Mouse (Mus musculus): ENCODE results near the gene Antxr1.

GRCm38 (mm10) chr6:87138479-87138878 lies 197.1 kb downstream of the Antxr1 start:
- TF ChIP-seq EP300 (IDR thresholded peaks at IDR 0.05; ENCODE audit: low read depth) (0 out of 2 replicates have a peak, but pooled peaks have one; percentile 10), CTCF (IDR thresholded peaks at IDR 0.05; ENCODE audit: low read depth) (no peak)
